Mouse (Mus musculus) large intestine, adult 2 months (tissue): ENCODE measurements around the gene Sorbs1. TPM values are rescaled to one million over a fixed set of nuclear protein-coding genes. Genes with fewer than 3 reads are reported as not detected.
"Not testable (repeated sequence)": the region's sequence is repeated elsewhere in the genome, so short reads cannot be mapped to it uniquely, and the experiment has no call there.

Source experiments
- DNase-seq: peaks from one replicate; pipeline ENCODE4 v3.0.0-alpha.2; 2012; ENCODE audit warnings: low read depth, low spot score
- WGBS: fragments of 180-500 bp; shearing (Covaris S2); methylation state at CpG from one replicate; pipeline ENCODE4 v1.1.7; 2018; 5-methylcytosine and 5-hydroxymethylcytosine counted together
- polyA plus RNA-seq: library from polyadenylated mRNA; depleted of rRNA; stranded (reverse); fragments of >200 nt; gene quantifications from 2 replicates; pipeline ENCODE4 v1.2.3, GENCODE M21; 2012; rRNA removed

Sorbs1 gene
- polyA plus RNA-seq = 14.9 and 32.3 TPM in 2 replicates

- WGBS = under 1% methylated on average over 51 of the region's 51 CpGs
Measured at GRCm38 (mm10) chr19:40513632-40514078, at the start of gene Sorbs1. Gene Sorbs1 (minus strand): TSS chr19:40513779.

GRCm38 (mm10) chr19:40561521-40561920 is 47.9 kb upstream of the Sorbs1 start:
- WGBS = 85% methylated on average over 12 of the region's 31 CpGs
- not testable (repeated sequence) for DNase-seq

More at GRCm38 (mm10) chr19:40513632-40514078, at the start of gene Sorbs1:
- DNase-seq = peak; percentile 89

GRCm38 (mm10) chr19:40556029-40556428 is 42.5 kb upstream of the Sorbs1 start:
- no peak for DNase-seq
- 92% methylated on average over 7 of the region's 7 CpGs for WGBS

- DNase-seq = no peak
- WGBS = 92% methylated on average over 8 of the region's 8 CpGs
Measured at GRCm38 (mm10) chr19:40555136-40555535, 41.6 kb upstream of the Sorbs1 start.

GRCm38 (mm10) chr19:40554343-40554742 is 40.8 kb upstream of the Sorbs1 start:
- no peak for DNase-seq
- 83% methylated on average over 11 of the region's 11 CpGs for WGBS

- WGBS = 75% methylated on average over 6 of the region's 6 CpGs
- no peak for DNase-seq
Measured at GRCm38 (mm10) chr19:40553849-40554248, 40.3 kb upstream of the Sorbs1 start.

GRCm38 (mm10) chr19:40553014-40553789 is 39.6 kb upstream of the Sorbs1 start:
- 82% methylated on average over 14 of the region's 14 CpGs for WGBS
- no peak for DNase-seq

GRCm38 (mm10) chr19:40549516-40550135 is 36.0 kb upstream of the Sorbs1 start:
- DNase-seq = no peak
- WGBS = 53% methylated on average over 6 of the region's 6 CpGs

GRCm38 (mm10) chr19:40548796-40549515 is 35.4 kb upstream of the Sorbs1 start:
- DNase-seq = no peak
- 41% methylated on average over 5 of the region's 5 CpGs for WGBS

- no peak for DNase-seq
- 79% methylated on average over 6 of the region's 6 CpGs for WGBS
Measured at GRCm38 (mm10) chr19:40548386-40548785, 34.8 kb upstream of the Sorbs1 start.

GRCm38 (mm10) chr19:40544856-40545255 is 31.3 kb upstream of the Sorbs1 start:
- 5% methylated on average over 3 of the region's 3 CpGs for WGBS
- peak; percentile 40 for DNase-seq

GRCm38 (mm10) chr19:40542776-40543175 is 29.2 kb upstream of the Sorbs1 start:
- 58% methylated on average over 7 of the region's 7 CpGs for WGBS
- no peak for DNase-seq

- no peak for DNase-seq
- 46% methylated on average over 6 of the region's 6 CpGs for WGBS
Measured at GRCm38 (mm10) chr19:40536526-40536925, 22.9 kb upstream of the Sorbs1 start.

- 73% methylated on average over 5 of the region's 5 CpGs for WGBS
- DNase-seq = no peak
Measured at GRCm38 (mm10) chr19:40532525-40532924, 18.9 kb upstream of the Sorbs1 start.

GRCm38 (mm10) chr19:40530323-40530722 is 16.7 kb upstream of the Sorbs1 start:
- DNase-seq = no peak
- WGBS = 82% methylated on average over 2 of the region's 2 CpGs

- no peak for DNase-seq
Measured at GRCm38 (mm10) chr19:40528254-40528653, 14.7 kb upstream of the Sorbs1 start.

GRCm38 (mm10) chr19:40526367-40527014 is 12.9 kb upstream of the Sorbs1 start:
- DNase-seq = no peak
- WGBS = 82% methylated on average over 9 of the region's 9 CpGs

- WGBS = 79% methylated on average over 8 of the region's 8 CpGs
- DNase-seq = no peak
Measured at GRCm38 (mm10) chr19:40523431-40524005, 9.9 kb upstream of the Sorbs1 start.

- WGBS = 35% methylated on average over 5 of the region's 5 CpGs
- no peak for DNase-seq
Measured at GRCm38 (mm10) chr19:40520403-40520802, 6.8 kb upstream of the Sorbs1 start.

- DNase-seq = no peak
- WGBS = 35% methylated on average over 1 of the region's 1 CpGs
Measured at GRCm38 (mm10) chr19:40518706-40519105, 5.1 kb upstream of the Sorbs1 start.
